Mouse (Mus musculus) olfactory bulb, adult 2 months (tissue): ENCODE measurements around the gene Spsb2. TPM values are rescaled to one million over a fixed set of nuclear protein-coding genes. Genes with fewer than 3 reads are reported as not detected.
A peak's percentile ranks its signal among the peaks of the same experiment; 100 is the strongest.
"Not testable (repeated sequence)": the region's sequence is repeated elsewhere in the genome, so short reads cannot be mapped to it uniquely, and the experiment has no call there.

Experiments
- H3K27ac ChIP-seq: fragments of 200-500 bp; 2 replicates; pipeline ENCODE4 v1.5.1; 2012; ENCODE audit warnings: low read depth, low read length; ENCODE audit not compliant: insufficient read depth
- H3K4me1 ChIP-seq: fragments of 200-500 bp; 2 replicates; pipeline ENCODE4 v1.6.1; 2012; ENCODE audit warnings: low read length; ENCODE audit not compliant: control insufficient read depth, insufficient read depth
- H3K4me3 ChIP-seq: fragments of 200-500 bp; 2 replicates; pipeline ENCODE4 v1.5.1; 2012; ENCODE audit warnings: mild to moderate bottlenecking, low read depth, low read length, moderate library complexity; ENCODE audit not compliant: insufficient read depth
- CTCF ChIP-seq: fragments of 200-500 bp; IDR thresholded peaks from 2 replicates; pipeline ENCODE4 v1.5.1; 2012; ENCODE audit warnings: low read depth, mild to moderate bottlenecking, low read length, moderate library complexity; ENCODE audit not compliant: insufficient read depth
- POLR2A ChIP-seq: fragments of 200-500 bp; IDR thresholded peaks from 2 replicates; pipeline ENCODE4 v1.6.1; 2012; ENCODE audit warnings: mild to moderate bottlenecking, low read depth, low read length, moderate library complexity; ENCODE audit not compliant: insufficient read depth
- WGBS: fragments of 180-500 bp; shearing (Covaris S2); methylation state at CpG from one replicate; pipeline ENCODE4 v1.1.7; 2018; 5-methylcytosine and 5-hydroxymethylcytosine counted together
- polyA plus RNA-seq: library from polyadenylated mRNA; stranded (reverse); fragments of >200 nt; gene quantifications from 2 replicates; pipeline ENCODE4 v1.2.4, GENCODE M21; 2012; ENCODE audit warnings: low replicate concordance; ENCODE audit not compliant: missing spikeins, insufficient read depth, insufficient read length

Spsb2 gene
- polyA plus RNA-seq, 1 experiment = not detected

DNA sequence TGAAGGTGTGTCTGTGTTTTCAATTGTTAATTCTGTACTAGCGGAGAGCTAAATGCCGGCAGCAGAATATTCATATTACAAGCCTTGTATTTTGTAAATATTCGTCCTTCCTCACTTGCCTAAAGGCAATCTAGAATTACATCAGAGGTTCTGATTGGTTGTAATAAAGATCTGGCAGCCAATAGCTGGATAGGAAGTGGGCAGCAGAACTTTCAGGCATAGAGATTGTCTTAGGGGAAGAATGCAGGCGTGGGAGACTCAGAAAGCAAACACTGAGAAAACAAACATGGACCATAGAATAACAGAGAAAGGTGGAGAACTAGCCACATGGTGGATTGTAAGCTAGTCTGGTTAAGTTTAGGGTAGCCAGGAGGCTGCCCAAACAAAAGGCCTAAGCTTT is 18.3 kb upstream of the Spsb2 start:
- WGBS = 39% methylated on average over 4 of the region's 4 CpGs

DNA sequence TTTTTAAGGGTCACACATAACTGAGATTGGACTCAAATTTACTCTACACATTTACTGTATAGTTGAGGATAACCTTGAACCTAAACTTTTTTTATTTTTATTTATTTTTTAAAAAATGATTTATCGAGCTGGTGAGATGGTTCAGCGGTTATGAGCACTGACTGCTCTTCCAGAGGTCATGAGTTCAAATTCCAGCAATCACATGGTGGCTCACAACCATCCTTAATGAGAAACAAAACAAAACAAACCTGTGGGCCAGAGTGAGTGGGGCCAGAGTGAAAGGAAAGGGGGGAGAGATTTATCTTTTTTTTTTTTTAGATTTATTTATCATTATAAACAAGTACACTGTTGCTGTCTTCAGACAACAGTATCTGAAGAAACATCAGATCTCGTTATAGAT is 16.6 kb upstream of the Spsb2 start:
- Histone ChIP-seq H3K4me3 (no peak overlapping the region), H3K4me1 (no peaks in the 10 kb centered on the region), H3K27ac (no peak overlapping the region)
- TF ChIP-seq CTCF (no peak), POLR2A (no peak)
- 91% methylated on average over 3 of the region's 3 CpGs for WGBS

More for the DNA sequence above, 18.3 kb upstream of the Spsb2 start:
- TF ChIP-seq POLR2A = no peak
- no peak for TF ChIP-seq CTCF
- Histone ChIP-seq H3K4me1 (no peaks in the 10 kb centered on the region), H3K27ac (peak overlapping the region; percentile 52; the same call in 1 of the 2 replicates), H3K4me3 (no peak overlapping the region)

DNA sequence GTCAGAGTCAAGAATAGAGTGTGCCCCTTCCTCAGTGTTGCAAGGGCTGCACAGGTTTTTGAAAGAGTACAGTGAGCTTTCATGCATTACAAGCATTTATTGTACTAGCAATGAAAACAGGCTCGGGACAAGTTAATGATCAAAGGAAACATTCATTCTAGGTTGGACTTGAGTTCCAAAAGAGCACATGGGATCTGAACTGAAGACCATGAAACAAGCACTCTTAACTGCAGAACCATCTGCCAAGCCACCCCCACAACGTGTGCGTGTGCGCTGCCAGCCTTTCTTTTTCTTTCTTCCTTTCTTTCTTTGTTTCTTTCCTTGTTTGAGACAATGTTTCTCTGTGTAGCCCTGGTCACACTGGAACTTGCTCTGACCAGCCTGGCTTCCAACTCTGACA is 12.7 kb upstream of the Spsb2 start:
- no peak overlapping the region for H3K4me3 ChIP-seq
- 41% methylated on average over 4 of the region's 4 CpGs for WGBS
- H3K27ac ChIP-seq = no peak overlapping the region
- H3K4me1 ChIP-seq = no peaks in the 10 kb centered on the region
- TF ChIP-seq POLR2A (no peak), CTCF (no peak)

- Histone ChIP-seq H3K4me1 (no peaks in the 10 kb centered on the region), H3K4me3 (no peak overlapping the region), H3K27ac (no peak overlapping the region)
- WGBS = 85% methylated on average over 2 of the region's 2 CpGs
- TF ChIP-seq POLR2A = no peak
- no peak for TF ChIP-seq CTCF
These were observed 12.3 kb upstream of the Spsb2 start for GRCm38 (mm10) chr6:124796200-124796599.

DNA sequence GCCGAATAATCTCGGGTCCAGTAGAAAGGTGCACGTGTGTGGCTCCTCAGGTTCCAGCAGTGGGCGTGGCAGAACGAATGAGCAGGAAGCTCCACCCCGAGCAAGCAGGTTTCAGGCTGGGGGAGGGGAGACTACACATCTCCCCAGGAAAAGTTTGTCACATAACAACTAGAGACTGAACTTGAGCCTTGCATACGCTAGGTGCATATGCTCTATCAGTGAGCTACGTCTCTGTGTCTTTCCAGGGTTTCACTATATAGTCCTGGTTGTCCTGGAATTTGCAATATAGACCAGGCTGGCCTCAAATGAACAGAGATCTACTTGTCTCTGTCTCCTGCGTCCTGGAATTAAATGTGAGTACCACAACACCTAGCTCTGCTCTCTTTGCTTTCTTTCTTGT is 6.1 kb upstream of the Spsb2 start:
- 27% methylated on average over 7 of the region's 9 CpGs for WGBS

GRCm38 (mm10) chr6:124803061-124803460 is 5.4 kb upstream of the Spsb2 start:
- 78% methylated on average over 3 of the region's 3 CpGs for WGBS
- no peak overlapping the region for H3K27ac ChIP-seq
- TF ChIP-seq POLR2A (no peak), CTCF (no peak)
- no peak overlapping the region for H3K4me3 ChIP-seq
- peaks cover 13% of the 10 kb centered on the region for H3K4me1 ChIP-seq

More for the DNA sequence above, 6.1 kb upstream of the Spsb2 start:
- H3K4me1 ChIP-seq, H3K27ac ChIP-seq, H3K4me3 ChIP-seq: not testable (repeated sequence)

DNA sequence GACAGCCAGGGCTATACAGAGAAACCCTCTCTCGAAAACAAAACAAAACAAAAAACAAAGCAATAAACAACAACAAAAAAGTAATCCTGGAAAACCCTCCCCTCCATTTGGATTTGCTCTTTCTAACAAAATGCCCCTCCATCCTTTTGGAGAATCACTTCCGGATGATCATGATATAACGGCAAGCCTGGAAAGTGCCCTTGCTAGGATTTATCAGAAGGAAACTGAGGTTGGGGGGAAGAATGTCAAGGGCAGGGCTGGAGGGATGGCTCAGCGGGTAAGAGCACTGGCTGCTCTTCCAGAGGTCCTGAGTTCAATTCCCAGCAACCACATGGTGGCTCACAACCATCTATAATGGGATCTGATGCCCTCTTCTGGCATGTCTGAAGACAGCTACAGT is 4.8 kb upstream of the Spsb2 start:
- not testable (repeated sequence) for H3K4me3 ChIP-seq, H3K27ac ChIP-seq
- WGBS = 97% methylated on average over 4 of the region's 4 CpGs
- peaks cover 19% of the 10 kb centered on the region for H3K4me1 ChIP-seq

DNA sequence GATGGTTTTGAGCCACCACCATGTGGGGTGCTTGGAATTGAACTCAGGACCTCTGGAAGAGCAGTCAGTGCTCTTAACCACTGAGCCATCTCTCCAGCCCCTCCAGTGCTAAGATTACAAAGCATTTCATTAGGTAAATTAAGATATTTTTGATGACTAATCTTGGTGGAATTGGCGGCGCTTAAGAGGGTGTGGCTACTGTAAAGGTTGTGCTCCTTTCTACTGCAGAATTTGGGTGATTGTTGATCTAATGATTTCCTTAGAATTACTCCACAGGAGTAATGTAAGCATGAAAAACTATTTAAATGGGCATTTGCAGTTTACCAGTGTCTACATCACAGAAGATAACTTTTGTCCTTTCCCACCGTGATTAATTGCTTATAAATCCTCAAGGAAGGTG is 4.1 kb upstream of the Spsb2 start:
- Histone ChIP-seq H3K4me3 (no peak overlapping the region), H3K4me1 (peaks cover 25% of the 10 kb centered on the region), H3K27ac (peak overlapping the region; percentile 93; the same call in 1 of the 2 replicates)
- 76% methylated on average over 3 of the region's 3 CpGs for WGBS
- TF ChIP-seq POLR2A (no peak), CTCF (no peak)

DNA sequence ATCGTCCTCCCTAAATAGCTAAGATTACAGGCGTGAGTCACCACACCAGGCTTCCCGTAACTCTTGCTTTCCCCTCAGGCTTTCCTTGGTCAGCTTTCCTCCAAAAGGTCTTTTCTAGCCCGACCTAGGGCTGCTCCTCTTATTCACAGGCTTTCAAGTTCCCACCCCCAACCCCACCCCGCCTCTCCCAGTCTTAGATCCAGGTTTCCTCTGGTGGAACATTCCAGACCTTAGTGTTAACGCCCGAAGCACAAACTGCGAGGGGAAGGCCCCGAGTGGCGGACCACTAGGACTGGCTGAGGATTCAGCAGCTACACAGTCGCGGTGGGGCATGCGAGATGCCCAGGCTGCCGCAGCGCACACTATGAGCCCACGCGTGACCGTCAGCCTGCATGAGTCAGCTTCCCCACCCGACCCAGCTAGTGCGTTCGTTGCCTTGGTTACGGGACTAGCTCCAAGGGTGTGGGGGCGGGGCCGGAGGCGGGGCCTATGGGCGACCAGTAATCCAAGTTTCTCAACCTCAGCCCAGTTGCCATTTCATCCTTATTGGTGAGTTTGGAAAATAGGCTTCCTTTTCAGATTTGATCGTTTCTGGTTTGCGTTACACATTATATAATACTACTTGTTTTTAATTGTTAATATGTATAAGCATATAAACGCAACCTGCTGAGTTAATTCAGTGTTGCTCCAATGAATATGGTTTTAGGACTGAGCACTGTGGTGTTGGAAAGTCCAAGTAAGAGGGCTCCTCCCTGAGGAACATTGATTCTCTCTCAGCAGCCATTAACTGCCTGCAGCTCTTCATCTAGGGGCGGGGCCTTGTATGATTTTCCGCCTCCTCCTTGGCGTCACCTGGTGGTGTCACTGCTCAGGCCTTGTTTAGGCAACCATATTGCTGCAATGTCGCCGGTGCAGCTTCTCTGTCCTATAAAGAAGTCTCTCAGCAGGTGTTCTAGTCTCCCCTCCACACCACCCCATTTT is 2.8 kb upstream of the Spsb2 start:
- H3K27ac ChIP-seq = peak overlapping the region; percentile 94
- peaks cover 35% of the 10 kb centered on the region for H3K4me1 ChIP-seq
- TF ChIP-seq POLR2A (peak; percentile 69), CTCF (no peak)
- peak overlapping the region; percentile 35 for H3K4me3 ChIP-seq
- WGBS = 1% methylated on average over 34 of the region's 34 CpGs
